24 mouse cellular contexts compared by ENCODE assay signal in the genomic region with DNA sequence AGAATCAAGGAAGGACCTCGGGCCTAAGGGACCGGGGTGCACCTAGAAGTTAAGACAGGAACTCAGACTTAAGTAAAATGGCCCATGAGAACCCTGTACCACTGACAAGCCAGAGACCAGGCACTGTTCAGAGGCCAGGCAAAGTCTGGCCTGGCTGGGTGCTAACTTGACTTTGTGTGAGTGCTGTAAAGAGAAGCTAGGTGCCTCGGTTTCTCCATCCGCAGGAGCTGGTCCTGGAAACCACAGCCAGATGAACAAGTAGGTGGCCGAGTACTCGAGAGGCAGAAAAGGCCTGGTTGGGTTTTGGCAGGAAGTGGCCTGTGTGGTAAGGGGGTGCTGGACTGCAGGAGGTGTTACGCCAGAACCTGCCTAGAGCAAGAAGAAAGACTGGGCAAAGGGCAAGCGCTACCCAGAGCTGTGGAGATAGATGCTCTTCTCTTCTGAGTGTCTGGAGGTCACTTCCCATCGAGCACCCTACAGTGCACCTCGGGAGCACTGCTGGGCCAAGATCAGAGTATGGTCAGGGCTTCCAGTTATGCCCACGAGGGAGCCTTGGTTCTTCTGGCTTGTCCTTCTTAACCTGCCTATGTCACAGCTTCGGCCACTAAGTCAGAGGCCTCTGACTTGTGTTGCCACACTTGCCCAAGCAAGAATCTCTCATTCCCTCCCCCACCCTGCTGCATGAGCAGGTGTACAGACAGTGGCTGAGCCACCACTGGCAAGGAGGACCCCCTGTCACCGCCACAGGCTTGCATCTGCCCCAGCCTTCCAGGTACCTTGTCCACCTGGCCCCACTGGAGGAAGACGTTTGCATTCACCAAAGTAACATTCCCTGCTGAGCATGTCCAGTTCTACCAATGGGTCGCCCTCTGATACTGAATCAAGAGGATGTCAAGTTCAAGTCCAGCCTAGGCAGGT. TPM values are rescaled to one million over a fixed set of nuclear protein-coding genes. Genes with fewer than 3 reads are reported as not detected.
DNase-seq lines count a peak whose midpoint lies in the region; ATAC-seq and TF ChIP-seq lines count a peak whose summit lies in the region.
"Had no signal": no experiment of that assay in that cellular context is flagged by ENCODE, and none has a peak within 500 bp of the region (broad histone marks: within the 10 kb centered on the region; RNA-seq: fewer than 3 reads in every experiment).

No protein-coding gene starts in this region.

- H3K9me3 ChIP-seq in liver, embryonic 11.5 days (ENCODE audit: control insufficient read depth, low read length): no peaks in the 10 kb centered on the region
- no peaks in the 10 kb centered on the region for H3K9me3 ChIP-seq in liver, postnatal 0 days (ENCODE audit: low read length)
- H3K9me3 ChIP-seq: forebrain, embryonic 15.5 days; heart, embryonic 12.5 days; hindbrain, embryonic 13.5 days; limb, embryonic 10.5 days; midbrain, embryonic 15.5 days had no signal

- WGBS in liver, embryonic 11.5 days: 76% methylated on average over 15 of the region's 15 CpGs
- WGBS in liver, postnatal 0 days (ENCODE audit: insufficient replicate concordance): 66% methylated on average over 15 of the region's 15 CpGs

- H3K9ac ChIP-seq in liver, embryonic 11.5 days (ENCODE audit: low read depth, low read length): no peak overlapping the region
- peak overlapping the region; percentile 31; the same call in 1 of the 2 replicates for H3K9ac ChIP-seq in liver, postnatal 0 days (replicated peaks)
- H3K9ac ChIP-seq: forebrain, embryonic 15.5 days; heart, embryonic 12.5 days; hindbrain, embryonic 13.5 days; liver, embryonic 14.5 days; midbrain, embryonic 15.5 days had no signal

- no peak for TF ChIP-seq EP300 in liver, postnatal 0 days (IDR thresholded peaks at IDR 0.05; ENCODE audit: low read depth)

- H3K4me2 ChIP-seq in liver, embryonic 11.5 days: no peak overlapping the region
- peak overlapping the region; percentile 45 for H3K4me2 ChIP-seq in liver, postnatal 0 days (ENCODE audit: low read depth, low read length)
- H3K4me2 ChIP-seq: forebrain, embryonic 15.5 days; heart, embryonic 12.5 days; hindbrain, embryonic 13.5 days; midbrain, embryonic 15.5 days had no signal

- H3K27me3 ChIP-seq in liver, embryonic 11.5 days (replicated peaks; ENCODE audit: control insufficient read depth, insufficient read depth, low read length): no peaks in the 10 kb centered on the region
- H3K27me3 ChIP-seq in liver, postnatal 0 days (ENCODE audit: insufficient read depth, low read length): no peaks in the 10 kb centered on the region
- H3K27me3 ChIP-seq: forebrain, embryonic 15.5 days; heart, embryonic 12.5 days; hindbrain, embryonic 13.5 days; midbrain, embryonic 15.5 days had no signal

- no peak for ATAC-seq in liver, embryonic 11.5 days (replicated peaks; ENCODE audit: low FRiP score)
- peak; percentile 26; the same call in 1 of the 2 replicates for ATAC-seq in common myeloid progenitor, adult 5-6 weeks (replicated peaks; ENCODE audit: low read depth, poor library complexity, severe bottlenecking)
- no peak for ATAC-seq in liver, postnatal 0 days
- no peak for ATAC-seq in inflammation-experienced regulatory T-cells, adult 6 months
- ATAC-seq: forebrain, embryonic 15.5 days; midbrain, embryonic 15.5 days had no signal

- no peaks in the 10 kb centered on the region for H3K36me3 ChIP-seq in liver, embryonic 11.5 days (ENCODE audit: control insufficient read depth, insufficient read depth, low read length)
- peaks cover 3% of the 10 kb centered on the region; the same call in 1 of the 2 replicates for H3K36me3 ChIP-seq in liver, postnatal 0 days (replicated peaks; ENCODE audit: insufficient read depth, low read length)
- H3K36me3 ChIP-seq: forebrain, embryonic 15.5 days; hindbrain, embryonic 13.5 days; midbrain, embryonic 15.5 days had no signal

- DNase-seq in liver (peak; percentile 21), 416B (ENCODE audit: low read depth) (peak; percentile 82)
- no peak for DNase-seq in liver, embryonic 11.5 days (ENCODE audit: low spot score)
- DNase-seq in liver, postnatal 0 days: peak; percentile 42
- DNase-seq in layer of hippocampus, postnatal 14 days (ENCODE audit: low spot score in 2 of 2): no peak
- DNase-seq in urinary bladder, postnatal 25 days (ENCODE audit: low spot score): no peak
- DNase-seq: adrenal gland, adult 2 months; cerebellum, adult 11-12 months; cerebellum, postnatal 14 days; embryo, embryonic 11 days; heart, postnatal 14 days; right cerebral cortex, postnatal 25 days; thymus, postnatal 25 days had no signal

- H3K4me1 ChIP-seq in liver, embryonic 11.5 days (replicated peaks; ENCODE audit: control insufficient read depth, insufficient read depth, low read length): peaks cover 19% of the 10 kb centered on the region
- peaks cover 38% of the 10 kb centered on the region for H3K4me1 ChIP-seq in liver, postnatal 0 days (ENCODE audit: insufficient read depth)
- H3K4me1 ChIP-seq: forebrain, embryonic 15.5 days had no signal

- no peak for TF ChIP-seq CTCF in liver, postnatal 0 days (IDR thresholded peaks at IDR 0.05; ENCODE audit: low read depth)

- H3K27ac ChIP-seq in liver, embryonic 11.5 days (ENCODE audit: low read depth, low read length): no peak overlapping the region
- H3K27ac ChIP-seq in liver, postnatal 0 days (ENCODE audit: low read depth): peak overlapping the region; percentile 86
- H3K27ac ChIP-seq: forebrain, embryonic 15.5 days; hindbrain, embryonic 13.5 days; kidney, postnatal 0 days; layer of hippocampus, adult 2 months; left cerebral cortex, adult 2 months; limb, embryonic 10.5 days; midbrain, embryonic 15.5 days had no signal

- H3K4me3 ChIP-seq in liver, embryonic 11.5 days (ENCODE audit: low read depth, low read length): no peak overlapping the region
- peak overlapping the region; percentile 11; the same call in 1 of the 2 replicates for H3K4me3 ChIP-seq in liver, postnatal 0 days (ENCODE audit: low read depth, low read length)
- H3K4me3 ChIP-seq: forebrain, embryonic 15.5 days; heart, embryonic 12.5 days; hindbrain, embryonic 13.5 days; layer of hippocampus, adult 2 months; left cerebral cortex, adult 2 months; limb, embryonic 10.5 days; midbrain, embryonic 15.5 days had no signal

RNA-seq across cellular contexts. Expression of a gene that starts 57.9 kb away (rescaled TPM):
- 34.3 and 42.6 TPM in 2 replicates for polyA plus RNA-seq in liver, embryonic 11.5 days (2014; fragmentation: Nextera tagmentation; extraction: Ambion mirVana)
- total RNA-seq in common myeloid progenitor, adult 5-6 weeks (2017): 44.2 and 48.8 TPM in 2 replicates
- polyA plus RNA-seq in liver, postnatal 0 days (2015; fragmentation: Nextera tagmentation; extraction: Ambion mirVana): 24.4 and 24.5 TPM in 2 replicates
- 1 to 10 TPM; 4.3 to 5.9 (median 4.6) TPM for polyA plus RNA-seq in inflammation-experienced regulatory T-cells, adult 6 months (2017; shearing (Covaris generic))
- total RNA-seq in layer of hippocampus, postnatal 14 days (2021): 10 to 100 TPM; 61.0 to 67.0 TPM

Comparison
In these comparisons a context has a peak if more than half of its experiments do, and no peak if none do; other contexts are left out.
1. DNase-seq: peak in liver (single experiment), 416B (single experiment) and liver, postnatal 0 days (single experiment); none in liver, embryonic 11.5 days (single experiment), layer of hippocampus, postnatal 14 days (0 of 2) and urinary bladder, postnatal 25 days (single experiment).